Mouse (Mus musculus): ENCODE data around the gene Tm4sf19. TPM values are rescaled to one million over a fixed set of nuclear protein-coding genes. Genes with fewer than 3 reads are reported as not detected.

The Tm4sf19 gene
- polyA plus RNA-seq, 1 experiment: not detected

DNA sequence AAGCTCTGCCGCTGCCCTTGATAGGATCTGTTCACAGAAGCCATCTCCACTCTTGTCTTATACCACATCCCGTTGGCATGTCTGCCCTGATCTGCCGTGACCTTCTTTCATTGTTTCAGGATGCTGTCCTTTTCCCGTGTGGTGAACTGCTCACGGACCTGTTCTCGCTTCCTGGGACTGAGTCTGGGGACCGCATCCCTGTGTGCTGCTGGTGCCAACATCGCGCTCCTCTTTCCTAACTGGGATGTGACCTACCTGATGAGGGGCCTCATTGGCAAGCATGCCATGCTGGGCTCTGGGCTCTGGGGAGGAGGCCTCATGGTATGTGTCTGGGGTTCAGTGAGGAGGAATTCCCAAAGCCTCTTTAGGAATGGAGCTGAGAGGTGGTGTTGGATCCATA lies 5.4 kb downstream of the Tm4sf19 start:
- Histone ChIP-seq H3K27ac (replicated peaks; ENCODE audit: low read depth, low read length) (no peak overlapping the region), H3K4me3 (ENCODE audit: insufficient read depth, low read depth, low read length) (no peak overlapping the region), H3K4me1 (ENCODE audit: control insufficient read depth, insufficient read depth, insufficient read length, low read length) (no peaks in the 10 kb centered on the region)

DNA sequence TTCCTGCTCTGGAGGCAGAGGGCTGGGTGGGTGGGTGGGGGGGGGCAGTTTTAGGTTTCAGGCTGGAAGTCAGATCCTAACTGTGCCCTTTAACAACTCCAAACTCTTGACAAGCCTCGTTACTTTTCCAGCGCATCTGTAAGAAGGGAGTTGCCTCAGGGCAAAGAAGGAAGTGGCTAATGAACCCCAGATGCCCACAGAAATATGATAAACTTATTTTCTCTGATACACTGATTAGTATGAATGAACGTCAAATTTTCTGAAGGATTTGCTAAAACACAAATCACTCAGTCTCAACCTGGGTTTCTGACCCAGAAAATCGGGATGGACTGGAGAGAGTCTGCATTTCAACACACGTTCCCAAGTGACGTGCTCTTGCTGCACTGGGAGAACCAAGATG lies 6.4 kb downstream of the Tm4sf19 start:
- no peak overlapping the region for H3K27ac ChIP-seq (replicated peaks; ENCODE audit: low read depth, low read length)

DNA sequence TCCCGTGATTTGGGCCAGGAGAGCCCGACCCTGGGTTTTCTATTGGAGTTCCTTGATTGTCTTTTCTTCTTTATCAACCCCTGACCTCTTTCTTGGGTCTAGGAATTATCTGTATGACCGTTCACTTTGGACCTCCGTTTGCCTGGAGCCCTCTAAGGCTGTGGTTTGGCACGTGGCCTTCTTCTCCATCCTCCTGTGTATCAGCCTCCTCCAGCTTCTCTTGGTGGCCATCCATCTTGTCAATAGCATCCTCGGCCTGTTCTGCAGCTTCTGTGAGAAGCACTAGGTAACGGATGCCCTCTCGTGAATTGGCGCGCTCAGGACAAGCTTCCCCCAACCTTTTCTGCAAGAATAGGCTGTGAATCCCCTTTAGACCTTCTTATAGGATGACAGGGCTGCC lies 7.4 kb downstream of the Tm4sf19 start:
- H3K27ac ChIP-seq (replicated peaks; ENCODE audit: low read depth, low read length): no peak overlapping the region
- H3K4me1 ChIP-seq (ENCODE audit: control insufficient read depth, insufficient read depth, insufficient read length, low read length): no peaks in the 10 kb centered on the region
- no peak overlapping the region for H3K4me3 ChIP-seq (ENCODE audit: insufficient read depth, low read depth, low read length)

More for the DNA sequence above, 6.4 kb downstream of the Tm4sf19 start:
- H3K4me3 ChIP-seq (ENCODE audit: insufficient read depth, low read depth, low read length): no peak overlapping the region
- no peaks in the 10 kb centered on the region for H3K4me1 ChIP-seq (ENCODE audit: control insufficient read depth, insufficient read depth, insufficient read length, low read length)

DNA sequence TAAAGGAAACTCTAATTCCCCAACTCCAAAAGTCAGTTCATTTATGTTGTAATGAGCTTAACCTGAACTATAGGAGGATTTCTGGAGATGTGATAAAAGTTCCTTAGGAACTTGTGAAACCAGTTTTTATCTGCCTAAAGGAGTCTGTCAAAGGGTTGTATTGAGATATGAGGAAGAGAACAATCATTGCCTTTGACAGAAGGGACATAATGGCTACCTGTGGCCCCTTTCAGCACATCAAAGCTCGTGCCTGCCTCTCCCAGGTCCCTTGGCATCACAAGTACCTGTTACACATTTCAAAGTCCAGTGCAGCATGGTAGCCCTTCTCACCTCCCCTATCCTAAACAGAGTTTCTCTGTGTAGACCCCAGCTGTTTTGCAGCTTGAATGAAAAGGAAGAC lies 17.2 kb downstream of the Tm4sf19 start:
- no peaks in the 10 kb centered on the region for H3K4me1 ChIP-seq (ENCODE audit: control insufficient read depth, insufficient read depth, insufficient read length, low read length)
- H3K4me3 ChIP-seq (ENCODE audit: insufficient read depth, low read depth, low read length): no peak overlapping the region
- H3K27ac ChIP-seq (replicated peaks; ENCODE audit: low read depth, low read length): no peak overlapping the region

DNA sequence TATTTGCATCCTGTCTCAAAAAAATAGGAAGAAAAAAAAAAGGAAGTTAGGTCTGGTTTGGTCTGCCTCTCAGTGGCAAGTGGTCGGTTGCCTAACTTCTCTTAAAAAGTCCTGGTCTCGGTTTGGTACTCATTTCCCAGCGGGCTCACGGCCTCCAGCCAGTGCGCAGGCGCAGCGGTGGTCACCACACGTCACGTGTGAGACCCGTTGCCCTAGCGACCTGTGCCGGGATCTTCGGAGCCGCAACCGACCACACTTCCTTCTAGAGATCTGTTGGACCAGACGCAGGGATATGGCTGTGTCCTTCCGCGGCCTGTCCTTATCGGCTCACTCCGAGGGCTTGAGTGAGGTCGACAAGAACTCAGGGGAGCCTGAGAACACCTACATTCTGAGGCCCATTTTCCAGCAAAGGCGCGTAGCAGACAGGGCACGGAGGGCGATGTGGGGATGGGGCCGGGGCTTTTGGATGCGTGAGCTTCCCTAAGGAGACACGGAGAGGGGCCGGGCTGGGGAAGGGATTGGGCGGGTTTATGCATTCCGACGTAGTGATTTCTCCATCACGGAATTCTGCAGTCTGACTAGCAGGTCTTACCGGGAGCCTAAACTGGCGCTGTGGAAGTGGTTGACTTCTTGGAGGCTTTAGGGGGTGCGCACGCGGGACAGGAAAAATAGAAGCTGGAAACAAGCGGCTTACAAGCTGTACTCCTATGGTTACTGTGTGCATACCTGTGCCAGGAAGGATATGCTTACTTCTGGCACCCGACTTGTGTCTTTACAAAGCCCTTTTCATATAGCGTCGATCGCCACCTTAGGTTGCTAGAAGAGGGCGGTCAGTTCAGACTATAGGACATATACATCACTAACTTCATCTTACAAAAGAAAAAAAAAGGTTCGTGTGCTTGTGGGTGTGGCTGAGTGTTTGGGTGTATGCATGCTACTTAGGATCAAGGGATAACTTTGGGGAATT lies 19.5 kb downstream of the Tm4sf19 start, which contains the start of gene Tctex1d2:
TSS of gene Tctex1d2 (plus strand) at position 186 of the 967 bp plus-strand sequence.
- H3K4me1 ChIP-seq (ENCODE audit: control insufficient read depth, insufficient read depth, insufficient read length, low read length): no peaks in the 10 kb centered on the region
- peak within 1 kb of the TSS; percentile 75 for H3K4me3 ChIP-seq (ENCODE audit: insufficient read depth, low read depth, low read length)
- peak within 1 kb of the TSS; percentile 75 for H3K27ac ChIP-seq (replicated peaks; ENCODE audit: low read depth, low read length)

DNA sequence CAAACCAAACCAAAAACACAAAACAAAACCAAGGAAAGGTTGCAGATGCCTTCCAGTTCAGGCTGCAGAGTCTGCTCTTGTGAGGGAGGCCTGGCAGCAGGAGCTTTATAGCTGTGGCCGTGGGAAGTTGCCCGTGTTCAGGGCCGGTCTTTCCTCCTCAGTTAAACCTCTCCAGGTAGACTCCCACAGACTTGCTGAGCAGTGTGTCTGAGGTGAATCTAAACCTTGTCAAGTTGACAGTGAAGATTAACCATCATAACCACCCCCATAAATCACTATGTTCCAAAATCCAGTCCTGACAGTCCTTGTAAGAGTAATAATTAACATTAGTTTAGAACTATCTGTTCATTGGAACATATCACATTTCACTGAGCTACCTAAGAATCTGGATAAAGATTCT lies 27.2 kb downstream of the Tm4sf19 start:
- Histone ChIP-seq H3K4me3 (ENCODE audit: insufficient read depth, low read depth, low read length) (no peak overlapping the region), H3K4me1 (ENCODE audit: control insufficient read depth, insufficient read depth, insufficient read length, low read length) (peaks cover 3% of the 10 kb centered on the region; the same call in 1 of the 2 replicates), H3K27ac (replicated peaks; ENCODE audit: low read depth, low read length) (no peak overlapping the region)

DNA sequence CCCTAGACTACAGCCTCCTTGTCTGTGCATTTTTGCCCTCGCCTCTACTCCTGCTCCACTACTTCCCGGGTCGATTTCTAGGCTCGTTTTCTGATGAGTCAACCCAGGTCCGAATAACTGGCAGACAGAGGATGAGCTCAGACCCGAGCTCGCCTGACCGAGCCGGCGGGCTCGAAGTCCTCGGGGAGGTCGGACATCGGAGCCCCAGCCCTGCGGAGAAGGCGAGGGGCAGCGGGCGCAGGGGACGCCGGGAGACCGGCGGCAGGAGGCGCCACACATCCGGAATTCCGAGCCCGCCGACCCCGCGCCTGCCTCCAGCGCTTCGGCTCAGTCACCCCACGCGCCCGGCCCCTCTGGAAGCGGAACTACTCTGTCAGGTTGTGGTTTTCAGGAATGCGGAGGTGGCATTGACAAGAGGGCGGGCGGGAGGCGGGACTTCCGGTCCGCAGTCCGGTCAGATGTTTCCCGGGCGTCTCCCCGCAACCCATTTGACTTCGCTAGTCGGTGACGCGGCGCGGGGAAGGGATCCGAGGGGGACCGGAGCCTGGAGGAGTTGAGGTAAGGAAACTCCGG lies 30.3 kb downstream of the Tm4sf19 start, which contains the start of gene Pcyt1a:
TSS of gene Pcyt1a (plus strand) at position 448 of the 573 bp plus-strand sequence.
- H3K4me3 ChIP-seq (ENCODE audit: insufficient read depth, low read depth, low read length): peak within 1 kb of the TSS; percentile 83
- peak within 1 kb of the TSS; percentile 82 for H3K27ac ChIP-seq (replicated peaks; ENCODE audit: low read depth, low read length)
- peaks cover 5% of the 10 kb centered on the region for H3K4me1 ChIP-seq (ENCODE audit: control insufficient read depth, insufficient read depth, insufficient read length, low read length)

DNA sequence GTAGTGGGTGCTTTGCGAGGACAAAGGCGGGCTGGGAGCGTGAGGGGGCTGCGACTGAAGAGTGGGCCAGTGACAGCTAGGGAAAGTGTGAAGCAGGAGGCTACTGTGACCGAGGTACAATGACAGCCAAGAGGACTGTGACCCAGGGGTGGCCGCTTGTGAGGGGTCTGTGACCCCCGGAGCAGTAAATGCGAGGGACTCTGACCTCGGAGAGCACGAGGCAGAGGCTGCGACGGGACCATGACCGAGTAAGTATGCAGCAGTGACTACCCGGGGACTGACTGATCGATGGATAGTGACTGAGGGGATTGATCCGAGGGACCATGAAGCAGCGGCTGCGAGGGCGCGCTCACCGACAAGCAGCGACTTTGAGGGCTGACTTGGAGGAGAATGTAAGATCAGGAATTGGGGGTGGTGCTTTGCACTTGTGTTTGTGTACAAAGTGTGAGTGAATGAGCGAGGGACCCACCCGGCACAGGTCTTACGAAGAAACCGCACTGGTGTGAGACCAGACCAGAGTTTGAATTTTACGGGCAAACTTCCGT lies 30.8 kb downstream of the Tm4sf19 start:
- Histone ChIP-seq H3K4me3 (ENCODE audit: insufficient read depth, low read depth, low read length) (peak overlapping the region; percentile 83), H3K27ac (replicated peaks; ENCODE audit: low read depth, low read length) (peak overlapping the region; percentile 82), H3K4me1 (ENCODE audit: control insufficient read depth, insufficient read depth, insufficient read length, low read length) (peaks cover 5% of the 10 kb centered on the region)

DNA sequence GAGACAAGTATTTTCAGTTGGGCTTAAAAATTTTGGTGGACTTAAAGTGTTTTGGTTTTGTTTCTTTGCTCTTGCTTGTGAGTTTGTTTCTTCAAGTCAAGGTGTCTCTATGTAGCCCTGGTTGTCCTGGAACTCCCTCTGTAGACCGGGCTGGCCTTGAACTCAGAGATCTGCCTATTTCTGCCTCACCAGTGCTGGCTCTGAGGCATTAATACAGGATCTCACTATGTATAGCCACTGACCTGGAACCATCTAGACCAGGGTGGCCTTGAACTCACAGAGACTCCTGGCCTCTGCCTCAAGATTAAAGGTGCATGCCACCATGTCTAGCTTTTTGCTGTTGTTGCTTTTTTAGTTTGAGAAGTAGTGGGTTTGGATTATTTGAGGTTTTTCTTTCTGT lies 31.6 kb downstream of the Tm4sf19 start:
- Histone ChIP-seq H3K27ac (replicated peaks; ENCODE audit: low read depth, low read length) (0 out of 2 replicates have a peak overlapping the region, but pooled peaks have one; percentile 11), H3K4me1 (ENCODE audit: control insufficient read depth, insufficient read depth, insufficient read length, low read length) (peaks cover 5% of the 10 kb centered on the region), H3K4me3 (ENCODE audit: insufficient read depth, low read depth, low read length) (peak overlapping the region; percentile 83)

DNA sequence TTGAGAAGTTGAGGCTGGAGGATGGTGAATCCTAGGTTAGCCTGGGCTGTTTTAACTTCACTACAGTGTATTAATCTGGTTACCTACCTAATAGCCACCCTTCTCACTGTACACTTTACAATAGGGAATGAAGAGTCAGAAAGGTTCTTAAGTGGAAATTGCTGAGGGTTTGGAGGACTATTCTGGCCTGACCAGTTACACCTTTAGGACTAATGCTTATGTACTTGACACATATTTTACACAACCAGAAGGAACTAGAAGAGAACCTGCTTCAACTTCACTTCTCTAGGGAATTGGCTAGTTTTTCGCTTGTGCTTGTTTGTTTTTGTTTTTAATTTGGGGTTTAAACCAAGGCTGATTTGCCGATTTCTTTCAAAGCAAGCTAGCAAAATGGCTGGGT lies 32.8 kb downstream of the Tm4sf19 start:
- Histone ChIP-seq H3K27ac (replicated peaks; ENCODE audit: low read depth, low read length) (no peak overlapping the region), H3K4me3 (ENCODE audit: insufficient read depth, low read depth, low read length) (no peak overlapping the region), H3K4me1 (ENCODE audit: control insufficient read depth, insufficient read depth, insufficient read length, low read length) (peaks cover 5% of the 10 kb centered on the region)

DNA sequence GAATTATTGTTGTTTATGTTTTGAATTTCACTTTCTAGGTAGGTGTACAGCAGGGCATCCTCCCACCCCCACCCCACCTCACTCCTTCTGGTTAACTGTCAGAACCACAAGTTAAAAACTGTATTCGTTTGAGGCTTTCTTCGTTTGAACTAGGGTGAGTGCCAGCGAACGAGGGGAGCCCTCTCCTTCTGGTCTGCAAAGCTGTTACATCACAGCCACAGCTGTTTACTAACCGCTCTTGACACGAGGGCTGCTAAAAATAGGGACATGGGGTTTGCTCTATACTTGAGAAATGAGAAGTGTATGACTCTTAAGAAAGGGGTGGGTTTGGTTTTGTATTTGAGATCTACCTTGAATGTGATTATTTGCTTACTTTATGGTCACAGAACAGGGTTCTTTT lies 33.8 kb downstream of the Tm4sf19 start:
- H3K4me1 ChIP-seq (ENCODE audit: control insufficient read depth, insufficient read depth, insufficient read length, low read length): peaks cover 5% of the 10 kb centered on the region
- no peak overlapping the region for H3K4me3 ChIP-seq (ENCODE audit: insufficient read depth, low read depth, low read length)
- peak overlapping the region; percentile 71 for H3K27ac ChIP-seq (replicated peaks; ENCODE audit: low read depth, low read length)

DNA sequence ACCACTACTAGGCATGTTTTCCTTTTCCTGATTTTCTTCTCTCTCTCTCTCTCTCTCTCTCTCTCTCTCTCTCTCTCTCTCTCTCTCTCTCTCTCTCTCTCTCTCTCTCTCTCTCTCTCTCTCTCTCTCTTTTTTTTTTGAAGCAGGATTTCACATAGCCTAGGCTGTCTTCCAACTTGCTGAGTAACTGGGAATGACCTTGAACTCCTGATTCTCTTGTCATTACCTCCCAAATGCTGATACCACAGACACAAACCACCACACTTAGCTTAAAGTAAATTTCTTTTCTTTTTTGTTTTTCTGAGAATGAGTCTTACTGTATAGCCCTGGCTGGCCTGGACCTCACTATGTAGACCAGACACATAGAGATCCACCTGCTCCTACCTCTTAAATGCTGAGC lies 34.4 kb downstream of the Tm4sf19 start:
- Histone ChIP-seq H3K4me3 (ENCODE audit: insufficient read depth, low read depth, low read length) (no peak overlapping the region), H3K4me1 (ENCODE audit: control insufficient read depth, insufficient read depth, insufficient read length, low read length) (peaks cover 5% of the 10 kb centered on the region), H3K27ac (replicated peaks; ENCODE audit: low read depth, low read length) (peak overlapping the region; percentile 80)

DNA sequence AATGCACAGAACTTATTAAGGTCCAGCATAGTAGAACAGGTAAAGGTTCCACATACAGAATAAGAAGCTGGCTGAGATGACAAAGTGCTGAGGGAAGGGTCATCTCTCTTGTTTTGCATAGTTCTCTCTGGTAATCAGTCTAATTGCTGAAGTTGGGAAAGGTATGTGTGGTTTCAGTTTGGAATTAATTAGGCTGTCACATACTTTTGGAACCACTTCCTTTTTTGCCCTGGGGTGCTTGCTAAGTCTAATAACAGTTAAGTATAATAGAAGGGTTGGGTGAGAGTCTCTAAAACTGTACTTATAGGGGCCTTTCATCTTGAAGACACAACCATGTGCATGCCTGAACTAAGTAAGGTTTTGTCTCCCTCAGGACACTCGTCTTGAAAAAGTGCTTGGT lies 36.4 kb downstream of the Tm4sf19 start:
- H3K4me3 ChIP-seq (ENCODE audit: insufficient read depth, low read depth, low read length): no peak overlapping the region
- no peak overlapping the region for H3K27ac ChIP-seq (replicated peaks; ENCODE audit: low read depth, low read length)
- H3K4me1 ChIP-seq (ENCODE audit: control insufficient read depth, insufficient read depth, insufficient read length, low read length): peaks cover 3% of the 10 kb centered on the region

DNA sequence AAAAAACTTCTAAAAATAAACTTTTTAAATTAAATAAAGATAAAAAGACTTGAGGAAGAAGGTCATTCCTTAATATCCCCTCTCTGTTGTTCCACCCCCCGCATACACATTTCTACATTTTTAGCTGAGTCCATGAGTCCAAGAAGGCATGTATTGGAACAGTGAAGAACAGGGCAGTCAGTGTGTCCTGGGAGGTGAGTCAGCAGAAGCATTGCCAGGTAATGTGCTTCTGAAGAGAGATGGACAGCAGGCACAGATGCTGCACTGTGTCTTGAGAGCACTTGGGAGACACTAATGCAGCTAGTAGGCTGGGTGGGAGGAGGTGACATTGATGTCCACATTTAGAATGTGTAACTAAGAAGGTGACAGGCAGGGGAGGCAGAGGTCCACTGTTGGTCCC lies 37.0 kb downstream of the Tm4sf19 start:
- H3K4me3 ChIP-seq (ENCODE audit: insufficient read depth, low read depth, low read length): no peak overlapping the region
- peaks cover 3% of the 10 kb centered on the region for H3K4me1 ChIP-seq (ENCODE audit: control insufficient read depth, insufficient read depth, insufficient read length, low read length)
- H3K27ac ChIP-seq (replicated peaks; ENCODE audit: low read depth, low read length): no peak overlapping the region

DNA sequence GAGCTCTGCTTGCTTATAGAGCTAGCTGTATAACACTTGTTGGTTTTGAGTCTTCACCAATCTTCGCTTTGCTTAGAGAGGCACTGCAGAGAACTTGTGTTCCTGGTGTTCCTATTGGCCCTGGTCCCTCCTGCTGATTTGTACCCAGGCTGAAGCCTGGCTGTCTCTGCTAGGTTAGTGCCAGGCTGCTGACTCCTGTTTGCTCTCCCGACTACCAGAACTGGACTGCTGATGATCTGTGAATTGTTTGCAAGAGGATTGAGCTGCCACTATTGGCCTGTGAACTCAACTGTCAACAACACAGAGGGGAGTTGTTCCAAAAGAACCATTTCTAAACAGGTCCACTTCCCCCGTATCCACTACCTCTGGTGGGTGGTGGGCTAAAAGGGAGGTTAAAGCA lies 41.1 kb downstream of the Tm4sf19 start:
- Histone ChIP-seq H3K4me3 (ENCODE audit: insufficient read depth, low read depth, low read length) (no peak overlapping the region), H3K27ac (replicated peaks; ENCODE audit: low read depth, low read length) (no peak overlapping the region), H3K4me1 (ENCODE audit: control insufficient read depth, insufficient read depth, insufficient read length, low read length) (peaks cover 2% of the 10 kb centered on the region; the same call in 1 of the 2 replicates)
